ENCODE assay signal across 11 mouse cellular contexts in the genomic region with DNA sequence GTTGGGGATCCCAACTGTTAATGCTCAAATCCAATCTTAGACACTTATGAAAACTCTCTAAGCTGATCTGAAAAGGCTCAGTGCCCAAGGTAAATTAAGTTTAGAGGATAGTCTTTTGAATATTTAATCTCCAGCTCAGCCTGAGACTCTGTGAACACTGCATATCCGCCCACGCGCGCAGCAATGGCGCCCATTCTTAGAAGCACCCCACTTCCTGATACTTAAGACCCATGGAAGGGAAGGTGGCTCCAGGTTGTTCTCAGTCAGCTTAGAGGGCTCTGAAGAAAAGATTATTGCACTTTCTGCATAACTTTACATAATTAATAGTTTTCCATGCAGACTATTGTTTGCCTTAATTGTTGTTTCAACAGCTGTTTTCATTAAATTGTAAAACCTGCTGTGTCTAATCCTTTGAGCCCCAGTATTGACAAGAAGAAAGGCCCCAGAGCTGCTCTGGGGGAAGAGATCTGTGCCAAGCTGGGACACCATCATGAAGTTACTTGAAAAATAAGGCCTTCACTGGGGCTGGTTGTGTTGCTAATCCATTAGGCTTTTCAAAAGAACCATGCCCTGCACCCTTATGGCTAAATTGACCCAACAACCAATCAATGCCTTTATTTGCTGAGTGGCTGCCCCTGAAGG.
DNase-seq lines count a peak whose midpoint lies in the region; ATAC-seq and TF ChIP-seq lines count a peak whose summit lies in the region.
"Had no signal": no experiment of that assay in that cellular context is flagged by ENCODE, and none has a peak within 500 bp of the region (broad histone marks: within the 10 kb centered on the region; RNA-seq: fewer than 3 reads in every experiment).

No protein-coding gene starts in this region.

- WGBS in forebrain, embryonic 12.5 days, result 35% methylated on average over 5 of the region's 5 CpGs
- 48% methylated on average over 5 of the region's 5 CpGs for WGBS in hindbrain, embryonic 14.5 days
- 27% methylated on average over 5 of the region's 5 CpGs for WGBS in midbrain, postnatal 0 days

- H3K4me1 ChIP-seq in forebrain, embryonic 12.5 days, result peaks cover 49% of the 10 kb centered on the region
- H3K4me1 ChIP-seq in hindbrain, embryonic 14.5 days (replicated peaks; ENCODE audit: control insufficient read depth, insufficient read depth, low read length), result peaks cover 38% of the 10 kb centered on the region
- H3K4me1 ChIP-seq in midbrain, postnatal 0 days (ENCODE audit: insufficient read depth, low read length), result no peaks in the 10 kb centered on the region
- H3K4me1 ChIP-seq: intestine, embryonic 15.5 days had no signal

- H3K36me3 ChIP-seq in forebrain, embryonic 12.5 days (replicated peaks), result no peaks in the 10 kb centered on the region
- no peaks in the 10 kb centered on the region for H3K36me3 ChIP-seq in hindbrain, embryonic 14.5 days (replicated peaks; ENCODE audit: control insufficient read depth, insufficient read depth)
- no peaks in the 10 kb centered on the region for H3K36me3 ChIP-seq in midbrain, postnatal 0 days (ENCODE audit: insufficient read depth, low read length)
- H3K36me3 ChIP-seq: intestine, embryonic 15.5 days had no signal

- no peak for TF ChIP-seq CTCF in left cerebral cortex, adult 2 months (IDR thresholded peaks at IDR 0.05)
- no peak for TF ChIP-seq CTCF in midbrain, postnatal 0 days (IDR thresholded peaks at IDR 0.05)
- no peak for TF ChIP-seq CTCF in gastrocnemius, adult 2 months (IDR thresholded peaks at IDR 0.05)

- H3K9me3 ChIP-seq in forebrain, embryonic 12.5 days, result no peaks in the 10 kb centered on the region
- no peaks in the 10 kb centered on the region for H3K9me3 ChIP-seq in hindbrain, embryonic 14.5 days (ENCODE audit: control insufficient read depth, low read length)
- no peaks in the 10 kb centered on the region for H3K9me3 ChIP-seq in midbrain, postnatal 0 days (ENCODE audit: low read length)
- H3K9me3 ChIP-seq: intestine, embryonic 15.5 days had no signal

- H3K27ac ChIP-seq in left cerebral cortex, adult 2 months, result no peak overlapping the region
- peak overlapping the region; percentile 54 for H3K27ac ChIP-seq in forebrain, embryonic 12.5 days
- no peak overlapping the region for H3K27ac ChIP-seq in hindbrain, embryonic 14.5 days
- no peak overlapping the region for H3K27ac ChIP-seq in midbrain, postnatal 0 days (ENCODE audit: low read depth, low read length)
- no peak overlapping the region for H3K27ac ChIP-seq in gastrocnemius, adult 2 months
- H3K27ac ChIP-seq: intestine, embryonic 15.5 days had no signal

- peak; percentile 14 for DNase-seq in left cerebral cortex, adult 11 months (ENCODE audit: low spot score)
- DNase-seq in left cerebral cortex, adult 2 months (ENCODE audit: extremely low spot score in 1 of 2, low spot score in 2 of 2), result no peak
- no peak for DNase-seq in hindbrain, embryonic 14.5 days (ENCODE audit: low spot score)
- DNase-seq in midbrain, postnatal 0 days (ENCODE audit: low spot score), result peak; percentile 14
- DNase-seq in kidney, adult 9 months, result no peak
- no peak for DNase-seq in cerebellum, adult 18-20 months
- no peak for DNase-seq in gastrocnemius, adult 2 months
- DNase-seq: spleen, adult 18-20 months had no signal

- no peak overlapping the region for H3K9ac ChIP-seq in forebrain, embryonic 12.5 days
- no peak overlapping the region for H3K9ac ChIP-seq in hindbrain, embryonic 14.5 days
- no peak overlapping the region for H3K9ac ChIP-seq in midbrain, postnatal 0 days (replicated peaks; ENCODE audit: low read length, poor library complexity, severe bottlenecking)
- H3K9ac ChIP-seq: intestine, embryonic 15.5 days had no signal

- H3K27me3 ChIP-seq in forebrain, embryonic 12.5 days, result peaks cover 33% of the 10 kb centered on the region
- H3K27me3 ChIP-seq in hindbrain, embryonic 14.5 days (ENCODE audit: control insufficient read depth, insufficient read depth, low read length), result 0 out of 2 replicates have a peak, but pooled peaks cover 13% of the 10 kb centered on the region
- H3K27me3 ChIP-seq in midbrain, postnatal 0 days (ENCODE audit: insufficient read depth, low read length), result no peaks in the 10 kb centered on the region; the same call in 1 of the 2 replicates
- H3K27me3 ChIP-seq: intestine, embryonic 15.5 days had no signal

- H3K4me3 ChIP-seq in left cerebral cortex, adult 2 months, result no peak overlapping the region
- no peak overlapping the region for H3K4me3 ChIP-seq in forebrain, embryonic 12.5 days (replicated peaks)
- no peak overlapping the region for H3K4me3 ChIP-seq in hindbrain, embryonic 14.5 days (replicated peaks; ENCODE audit: low read length)
- H3K4me3 ChIP-seq in midbrain, postnatal 0 days (ENCODE audit: low read depth, low read length), result no peak overlapping the region
- no peak overlapping the region for H3K4me3 ChIP-seq in gastrocnemius, adult 2 months
- H3K4me3 ChIP-seq: intestine, embryonic 15.5 days had no signal

- intact Hi-C loops in left cerebral cortex, adult 2 months (cut with DNase I), result loop anchor here (2.0 kb wide), 1 partner anchor 184 kb away; the partner anchor contains the start of gene Tle1
- intact Hi-C loops in gastrocnemius, adult 2 months (cut with DNase I), result no loop called here

- peak; percentile 47 for ATAC-seq in forebrain, embryonic 12.5 days (ENCODE audit: low FRiP score)
- ATAC-seq in hindbrain, embryonic 14.5 days (ENCODE audit: low FRiP score), result peak; percentile 19
- ATAC-seq in midbrain, postnatal 0 days (ENCODE audit: low FRiP score), result peak; percentile 60
- ATAC-seq: CD4-positive, CD25-positive, alpha-beta regulatory T cell, adult 4 months; intestine, embryonic 15.5 days had no signal

- peak overlapping the region; percentile 35; the same call in 1 of the 2 replicates for H3K4me2 ChIP-seq in forebrain, embryonic 12.5 days
- peak overlapping the region; percentile 31; the same call in 1 of the 2 replicates for H3K4me2 ChIP-seq in hindbrain, embryonic 14.5 days (replicated peaks)
- H3K4me2 ChIP-seq in midbrain, postnatal 0 days (ENCODE audit: low read depth, low read length, poor library complexity, severe bottlenecking), result no peak overlapping the region
- H3K4me2 ChIP-seq: intestine, embryonic 15.5 days had no signal

Comparison
In these comparisons a context has a peak if more than half of its experiments do, and no peak if none do; other contexts are left out.
1. DNase-seq: peak in left cerebral cortex, adult 11 months (single experiment) and midbrain, postnatal 0 days (single experiment); none in left cerebral cortex, adult 2 months (0 of 2), hindbrain, embryonic 14.5 days (single experiment), kidney, adult 9 months (single experiment), cerebellum, adult 18-20 months (0 of 2) and gastrocnemius, adult 2 months (single experiment).
2. Peak in every context shown above with its lines, with median percentiles within 50 percentile points of each other: ATAC-seq.